Mouse (Mus musculus): ENCODE results near the gene Twf1.
A peak's percentile ranks its signal among the peaks of the same experiment; 100 is the strongest.

Gene Twf1

GRCm38 (mm10) chr15:94572746-94573145 is 16.9 kb downstream of the Twf1 start:
- DNase-seq, result no peak

DNA sequence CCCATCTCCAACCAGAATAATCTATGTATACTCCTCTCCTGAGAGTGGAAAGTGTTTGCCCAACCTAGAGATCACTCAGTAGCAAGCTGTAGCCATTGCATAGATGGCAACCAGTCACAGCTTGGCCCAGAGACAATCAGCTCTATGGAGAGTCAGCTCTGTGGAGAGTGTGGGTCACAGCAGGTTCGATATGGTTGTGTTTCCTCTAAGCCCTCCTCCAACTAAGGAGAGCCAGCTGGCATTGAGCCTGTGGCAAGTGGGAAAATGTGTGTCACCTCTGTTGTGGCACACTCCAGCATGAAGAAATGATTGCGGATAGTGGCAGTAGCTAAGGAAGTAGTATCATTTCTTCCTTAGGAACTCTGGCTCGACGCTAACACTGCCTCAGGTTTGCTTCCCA is 18.2 kb downstream of the Twf1 start:
- no peak for DNase-seq

- DNase-seq, result no peak
Observed at GRCm38 (mm10) chr15:94568496-94569182, 21.1 kb downstream of the Twf1 start.

GRCm38 (mm10) chr15:94565854-94566253 is 23.8 kb downstream of the Twf1 start:
- no peak for DNase-seq

DNA sequence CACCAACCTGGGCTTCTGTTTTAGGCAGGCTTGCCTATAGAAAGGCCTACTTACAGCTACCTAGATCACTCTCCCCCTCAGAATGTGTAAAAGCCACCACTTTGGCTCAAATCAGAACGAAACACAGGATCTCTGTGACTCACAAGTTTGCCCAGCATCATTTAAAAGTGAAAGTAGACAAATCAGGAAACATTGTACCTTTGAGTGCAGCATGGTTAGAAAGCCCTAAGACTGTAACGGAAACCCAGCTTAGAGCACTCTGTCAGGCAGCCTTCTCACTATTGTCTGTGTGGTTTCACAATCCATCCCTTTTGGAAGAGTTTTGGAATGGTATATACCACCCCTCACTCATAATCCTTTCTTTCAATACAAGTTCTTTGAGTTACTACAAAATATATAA is 24.8 kb downstream of the Twf1 start:
- no peak for DNase-seq

- no peak for DNase-seq
Observed at GRCm38 (mm10) chr15:94558895-94559656, 30.6 kb downstream of the Twf1 start.

DNA sequence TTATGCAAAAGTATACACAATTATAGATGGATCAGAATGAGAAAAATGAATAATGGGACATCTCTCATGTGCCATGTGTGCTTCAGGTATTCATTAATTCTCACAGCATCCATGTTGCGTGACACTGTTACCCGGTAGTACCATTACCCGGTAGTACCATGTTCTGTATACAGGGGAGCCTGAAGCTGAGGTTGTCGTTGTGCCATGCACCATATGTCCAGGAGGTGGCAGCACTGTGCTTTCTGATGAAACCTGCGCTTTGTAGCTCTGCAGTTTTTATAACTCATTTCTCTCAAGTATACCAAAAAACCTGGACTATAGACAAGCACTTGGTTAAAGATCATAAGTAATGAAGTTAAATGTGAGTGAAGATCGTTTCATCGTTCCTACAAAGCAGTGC is 32.2 kb downstream of the Twf1 start:
- peak; percentile 79 to 94 for DNase-seq

DNA sequence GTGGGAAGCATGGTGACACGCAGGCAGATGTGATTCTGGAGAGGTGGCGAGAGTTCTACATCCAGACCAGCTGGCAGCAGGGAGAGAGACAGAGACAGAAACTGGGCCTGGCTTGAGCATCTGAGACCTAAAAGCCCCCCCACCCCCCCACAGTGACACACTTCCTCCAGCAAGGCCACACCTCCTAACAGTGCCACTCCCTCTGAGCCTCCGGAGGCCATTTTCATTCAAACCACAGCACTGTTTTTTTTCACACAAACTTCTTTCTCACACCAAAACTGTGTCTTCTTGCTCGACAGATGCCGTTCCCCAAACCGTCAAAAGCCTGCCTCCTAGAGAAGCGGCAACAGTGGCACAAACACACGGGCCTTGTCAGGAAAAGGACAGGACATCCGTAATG is 36.2 kb downstream of the Twf1 start:
- no peak for DNase-seq

GRCm38 (mm10) chr15:94544844-94545243 is 44.8 kb downstream of the Twf1 start:
- no peak for DNase-seq

- DNase-seq, result no peak
Observed at GRCm38 (mm10) chr15:94544052-94544636, 45.5 kb downstream of the Twf1 start.

DNA sequence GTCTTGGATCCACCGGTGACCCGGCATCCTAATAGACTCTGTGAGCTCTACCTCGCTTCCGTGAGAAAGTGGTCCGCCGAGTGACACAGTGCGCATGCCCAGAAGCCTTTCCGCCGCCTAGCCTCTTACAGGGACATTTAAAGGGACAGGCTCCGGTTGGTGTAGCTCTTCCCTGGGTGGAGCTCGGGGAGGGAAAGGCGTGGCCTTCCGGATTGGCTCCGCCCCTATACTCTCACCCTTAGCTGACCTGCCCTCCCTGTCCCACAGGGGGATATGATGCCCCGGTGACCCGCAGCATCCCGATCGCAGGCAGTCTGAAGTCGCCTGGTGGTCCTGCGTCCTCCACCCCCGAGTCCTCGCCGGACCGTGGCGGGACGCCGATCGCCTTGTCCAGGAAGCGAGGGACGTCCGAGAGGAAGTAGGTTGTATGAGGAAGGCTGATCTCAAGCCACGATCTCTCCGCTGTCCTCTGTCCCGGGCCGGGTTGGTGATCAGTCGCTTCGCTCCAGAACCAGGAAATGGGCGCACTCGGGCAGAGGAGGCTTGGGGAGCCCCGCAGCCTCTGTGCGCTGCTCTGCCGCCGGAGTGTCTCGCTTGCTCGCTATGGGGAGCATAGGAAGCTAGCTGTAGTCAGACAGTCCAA is 46.2 kb downstream of the Twf1 start, which contains the start of the genes Pus7l and Irak4:
Gene Pus7l (minus strand): TSS at position 139 of the 643 bp plus-strand sequence.
Gene Irak4 (plus strand): TSS at position 235 of the 643 bp plus-strand sequence.
- peak; percentile 95 to 96 for DNase-seq

DNA sequence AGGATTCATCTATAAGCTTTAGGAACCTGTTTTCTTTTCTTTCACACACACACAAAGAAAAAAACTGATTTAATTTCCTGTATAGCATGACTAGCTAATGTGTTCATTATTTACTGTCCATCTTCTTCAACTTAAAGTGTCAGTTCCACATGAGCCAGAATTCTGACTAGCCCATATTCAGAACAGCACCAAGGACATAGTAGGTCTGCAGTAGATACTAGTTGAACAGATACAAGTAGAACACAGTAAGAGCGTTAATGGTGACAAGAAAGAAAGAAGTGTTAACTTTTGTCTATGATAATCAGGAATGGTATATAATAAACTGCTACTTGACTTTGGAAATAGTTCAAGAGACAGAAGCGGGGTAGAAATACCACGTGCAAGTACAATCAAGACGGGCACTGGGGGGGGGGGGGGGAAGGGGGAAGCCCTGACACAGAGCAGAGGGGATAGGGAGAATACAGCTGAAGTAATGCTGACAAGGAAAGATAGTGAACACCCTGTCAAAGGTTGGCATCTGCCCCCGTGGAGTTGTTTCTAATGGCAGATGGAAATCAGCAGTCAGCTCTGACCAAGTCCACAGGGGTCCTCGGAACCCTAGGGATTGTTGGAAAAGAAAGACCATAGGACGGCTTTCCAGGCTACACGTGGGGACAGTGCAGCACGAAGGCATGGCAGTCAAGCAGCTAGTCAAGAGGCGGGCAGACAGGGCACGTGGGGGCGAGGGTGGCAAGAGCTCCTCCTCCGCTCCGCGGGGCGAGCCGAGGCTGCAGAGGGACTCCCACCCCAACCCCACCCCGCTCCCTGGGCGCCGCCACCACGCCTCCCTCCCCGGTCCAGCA is 46.9 kb downstream of the Twf1 start:
- DNase-seq, result no peak

GRCm38 (mm10) chr15:94539296-94539695 is 50.4 kb downstream of the Twf1 start:
- DNase-seq, result no peak

DNA sequence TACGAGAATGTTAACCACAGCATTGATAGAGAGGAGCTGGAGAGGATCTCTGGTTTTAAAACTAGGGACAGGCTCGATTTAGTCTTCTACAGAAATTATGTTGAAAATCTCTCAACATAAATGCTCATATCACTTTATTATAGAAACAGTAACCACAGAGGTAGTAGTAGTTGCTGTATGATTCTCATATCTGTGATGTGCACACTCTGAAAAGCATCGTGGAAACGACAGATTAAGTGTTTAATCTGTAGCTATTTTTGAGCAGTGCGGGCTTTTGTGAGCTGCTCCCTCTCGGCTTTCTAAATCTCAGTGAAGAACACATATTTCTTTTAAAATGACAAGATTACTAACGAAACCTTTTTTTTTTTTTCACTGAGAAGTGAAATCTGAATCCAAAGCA is 54.2 kb downstream of the Twf1 start:
- DNase-seq, result no peak

GRCm38 (mm10) chr15:94532956-94533355 is 56.7 kb downstream of the Twf1 start:
- DNase-seq, result no peak

DNA sequence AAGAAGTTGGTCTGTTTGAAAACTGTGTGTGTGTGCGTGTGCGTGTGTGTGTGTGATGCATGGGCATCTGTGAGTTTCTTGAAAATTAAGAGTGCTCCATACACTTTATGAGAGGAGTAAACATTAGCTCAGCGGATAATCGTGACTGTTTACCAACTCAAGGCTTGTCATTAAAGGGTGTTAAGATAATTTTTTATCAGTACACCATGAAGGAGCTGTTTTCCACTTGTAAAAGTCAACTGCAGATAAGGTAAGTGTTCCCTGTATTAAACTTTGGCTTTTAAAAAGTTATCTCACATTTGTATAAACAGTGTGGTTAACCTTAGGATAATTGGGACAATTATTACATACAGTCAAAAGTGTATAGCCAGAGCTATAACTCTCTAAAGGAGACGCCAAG is 57.4 kb downstream of the Twf1 start:
- no peak for DNase-seq

GRCm38 (mm10) chr15:94530519-94530918 is 59.2 kb downstream of the Twf1 start:
- no peak for DNase-seq

Data from kidney, postnatal 25 days (tissue).